Mouse (Mus musculus) hindlimb bud, embryonic 11.5 days (tissue): ENCODE measurements at regions not wholly inside any gene's neighbourhood (a gene's known extent, or its start where the extent isn't known, plus 50 kb on each side); places are given as distances from the start of the nearest gene placed in this dataset.
A peak's percentile ranks its signal among the peaks of the same experiment; 100 is the strongest.

ENCODE experiments used
- DNase-seq: peaks from one replicate; pipeline ENCODE4 v3.0.0-alpha.2; 2012; ENCODE audit warnings: low read depth, low spot score; ENCODE audit errors: extremely low spot score

GRCm38 (mm10) chr15:60762071-60762470 lies 91.5 kb downstream of the Fam84b start:
- DNase-seq: no peak

GRCm38 (mm10) chr15:60760015-60760437 lies 93.6 kb downstream of the Fam84b start:
- DNase-seq: peak; percentile 28

- no peak for DNase-seq
Measured at GRCm38 (mm10) chr15:60754246-60754645, 99.3 kb downstream of the Fam84b start.

GRCm38 (mm10) chr15:60739598-60739997 lies 114.0 kb downstream of the Fam84b start:
- DNase-seq: no peak

- DNase-seq: no peak
Measured at GRCm38 (mm10) chr15:60738258-60738657, 115.3 kb downstream of the Fam84b start.

- no peak for DNase-seq
Measured at GRCm38 (mm10) chr15:60732416-60732815, 121.2 kb downstream of the Fam84b start.

- no peak for DNase-seq
Measured at GRCm38 (mm10) chr15:60728754-60729153, 124.8 kb downstream of the Fam84b start.

GRCm38 (mm10) chr15:60728337-60728736 lies 125.2 kb downstream of the Fam84b start:
- DNase-seq: no peak

GRCm38 (mm10) chr15:60719332-60719731 lies 134.2 kb downstream of the Fam84b start:
- DNase-seq: no peak

GRCm38 (mm10) chr15:60708678-60709077 lies 144.9 kb downstream of the Fam84b start:
- peak; percentile 3 for DNase-seq

GRCm38 (mm10) chr15:60706009-60706408 lies 147.6 kb downstream of the Fam84b start:
- no peak for DNase-seq

GRCm38 (mm10) chr15:60701273-60701672 lies 152.3 kb downstream of the Fam84b start:
- no peak for DNase-seq

GRCm38 (mm10) chr15:60694746-60695145 lies 158.8 kb downstream of the Fam84b start:
- no peak for DNase-seq

- DNase-seq: no peak
Measured at GRCm38 (mm10) chr15:60693751-60694500, 159.7 kb downstream of the Fam84b start.

GRCm38 (mm10) chr15:60692718-60693597 lies 160.6 kb downstream of the Fam84b start:
- DNase-seq: no peak

GRCm38 (mm10) chr15:60692149-60692548 lies 161.4 kb downstream of the Fam84b start:
- no peak for DNase-seq

GRCm38 (mm10) chr15:60677397-60677796 lies 176.2 kb downstream of the Fam84b start:
- DNase-seq: no peak

- no peak for DNase-seq
Measured at GRCm38 (mm10) chr15:60657572-60657971, 196.0 kb downstream of the Fam84b start.

- DNase-seq: no peak
Measured at GRCm38 (mm10) chr15:60655113-60655512, 198.5 kb downstream of the Fam84b start.

- DNase-seq: no peak
Measured at GRCm38 (mm10) chr15:60649252-60649651, 204.3 kb downstream of the Fam84b start.

GRCm38 (mm10) chr15:60641770-60642169 lies 211.8 kb downstream of the Fam84b start:
- no peak for DNase-seq

- no peak for DNase-seq
Measured at GRCm38 (mm10) chr15:60633457-60633850, 220.1 kb downstream of the Fam84b start.
